ENCODE assay signal across 16 mouse cellular contexts in genomic region chr13:95822918-95823317, GRCm38 (mm10).
DNase-seq lines count a peak whose midpoint lies in the region; ATAC-seq and TF ChIP-seq lines count a peak whose summit lies in the region.
"Had no signal": no experiment of that assay in that cellular context is flagged by ENCODE, and none has a peak within 500 bp of the region (broad histone marks: within the 10 kb centered on the region; RNA-seq: fewer than 3 reads in every experiment).

No protein-coding gene starts in this region.

- no peak overlapping the region for H3K4me3 ChIP-seq in heart, embryonic 10.5 days
- no peak overlapping the region for H3K4me3 ChIP-seq in midbrain, embryonic 14.5 days (replicated peaks; ENCODE audit: low read depth, low read length)
- H3K4me3 ChIP-seq in midbrain, embryonic 13.5 days (replicated peaks) = no peak overlapping the region
- H3K4me3 ChIP-seq: erythroblast, embryonic 14.5 days; megakaryocyte, embryonic 14.5 days had no signal

- H3K36me3 ChIP-seq in heart, embryonic 10.5 days = 0 out of 2 replicates have a peak, but pooled peaks cover 2% of the 10 kb centered on the region
- no peaks in the 10 kb centered on the region for H3K36me3 ChIP-seq in midbrain, embryonic 14.5 days (ENCODE audit: control insufficient read depth, insufficient read depth, low read length)
- no peaks in the 10 kb centered on the region for H3K36me3 ChIP-seq in midbrain, embryonic 13.5 days

- WGBS in heart, embryonic 10.5 days = 89% methylated on average over 6 of the region's 6 CpGs
- WGBS in midbrain, embryonic 14.5 days = 67% methylated on average over 6 of the region's 6 CpGs
- 64% methylated on average over 6 of the region's 6 CpGs for WGBS in midbrain, embryonic 13.5 days

- TF ChIP-seq POLR2A in brain, embryonic 14.5 days (IDR thresholded peaks at IDR 0.05; ENCODE audit: borderline replicate concordance, extremely low read depth, insufficient read depth, insufficient read length, poor library complexity, severe bottlenecking) = no peak

- H3K4me2 ChIP-seq in midbrain, embryonic 14.5 days (ENCODE audit: low read length) = no peak overlapping the region
- no peak overlapping the region for H3K4me2 ChIP-seq in midbrain, embryonic 13.5 days (replicated peaks)
- H3K4me2 ChIP-seq: liver, embryonic 11.5 days had no signal

- H3K27me3 ChIP-seq in heart, embryonic 10.5 days (ENCODE audit: insufficient read depth, poor library complexity, severe bottlenecking) = 0 out of 2 replicates have a peak, but pooled peaks cover 4% of the 10 kb centered on the region
- H3K27me3 ChIP-seq in midbrain, embryonic 14.5 days (ENCODE audit: control insufficient read depth, insufficient read depth, low read length) = no peaks in the 10 kb centered on the region
- no peaks in the 10 kb centered on the region for H3K27me3 ChIP-seq in midbrain, embryonic 13.5 days

- no peak for TF ChIP-seq CTCF in brain, embryonic 14.5 days (IDR thresholded peaks at IDR 0.05; ENCODE audit: borderline replicate concordance, extremely low read depth, insufficient read depth, insufficient read length)

- H3K9ac ChIP-seq in midbrain, embryonic 14.5 days (replicated peaks; ENCODE audit: low read length) = no peak overlapping the region
- H3K9ac ChIP-seq in midbrain, embryonic 13.5 days (replicated peaks) = no peak overlapping the region

- no peaks in the 10 kb centered on the region for H3K4me1 ChIP-seq in heart, embryonic 10.5 days
- no peaks in the 10 kb centered on the region for H3K4me1 ChIP-seq in midbrain, embryonic 14.5 days (ENCODE audit: control insufficient read depth, insufficient read depth, low read length)
- H3K4me1 ChIP-seq in midbrain, embryonic 13.5 days (replicated peaks) = peaks cover 7% of the 10 kb centered on the region; the same call in 1 of the 2 replicates

- ATAC-seq in midbrain, embryonic 14.5 days (ENCODE audit: low FRiP score, low TSS enrichment) = no peak
- ATAC-seq in midbrain, embryonic 13.5 days = no peak
- ATAC-seq: activated CD4-positive, CD25-positive, alpha-beta regulatory T cell, adult 4 months had no signal

- H3K27ac ChIP-seq in heart, embryonic 10.5 days = no peak overlapping the region
- no peak overlapping the region for H3K27ac ChIP-seq in midbrain, embryonic 14.5 days (replicated peaks; ENCODE audit: low read depth, low read length)
- H3K27ac ChIP-seq in midbrain, embryonic 13.5 days = no peak overlapping the region

- H3K9me3 ChIP-seq in heart, embryonic 10.5 days = no peaks in the 10 kb centered on the region
- H3K9me3 ChIP-seq in midbrain, embryonic 14.5 days (ENCODE audit: control insufficient read depth, low read length) = no peaks in the 10 kb centered on the region
- no peaks in the 10 kb centered on the region for H3K9me3 ChIP-seq in midbrain, embryonic 13.5 days
- H3K9me3 ChIP-seq: megakaryocyte, embryonic 14.5 days had no signal

- DNase-seq in heart, adult 11 months = peak; percentile 40
- no peak for DNase-seq in heart, embryonic 10.5 days (ENCODE audit: low spot score)
- peak; percentile 75 for DNase-seq in midbrain, embryonic 14.5 days
- peak; percentile 81 for DNase-seq in brain, embryonic 14.5 days (ENCODE audit: low read depth)
- peak; percentile 55 to 57 for DNase-seq in left cerebral cortex, adult 9 months (ENCODE audit: low spot score in 2 of 2)
- DNase-seq in kidney, adult 8-10 months = no peak
- DNase-seq in adrenal gland, postnatal 25 days = no peak
- DNase-seq: cerebellum, adult 18-20 months; gastrocnemius, postnatal 10 days; kidney, adult 11 months; kidney, postnatal 25 days had no signal

Comparison
In these comparisons a context has a peak if more than half of its experiments do, and no peak if none do; other contexts are left out.
1. DNase-seq: peak in heart, adult 11 months (single experiment), midbrain, embryonic 14.5 days (single experiment), brain, embryonic 14.5 days (single experiment) and left cerebral cortex, adult 9 months (2 of 2); none in heart, embryonic 10.5 days (single experiment), kidney, adult 8-10 months (0 of 2) and adrenal gland, postnatal 25 days (single experiment).